Mouse (Mus musculus) thymus, postnatal 25 days (tissue): ENCODE results near the gene Olfr1393.

ENCODE experiments used
- DNase-seq: peaks from one replicate; pipeline ENCODE4 v3.0.0; 2022

Gene Olfr1393

DNA sequence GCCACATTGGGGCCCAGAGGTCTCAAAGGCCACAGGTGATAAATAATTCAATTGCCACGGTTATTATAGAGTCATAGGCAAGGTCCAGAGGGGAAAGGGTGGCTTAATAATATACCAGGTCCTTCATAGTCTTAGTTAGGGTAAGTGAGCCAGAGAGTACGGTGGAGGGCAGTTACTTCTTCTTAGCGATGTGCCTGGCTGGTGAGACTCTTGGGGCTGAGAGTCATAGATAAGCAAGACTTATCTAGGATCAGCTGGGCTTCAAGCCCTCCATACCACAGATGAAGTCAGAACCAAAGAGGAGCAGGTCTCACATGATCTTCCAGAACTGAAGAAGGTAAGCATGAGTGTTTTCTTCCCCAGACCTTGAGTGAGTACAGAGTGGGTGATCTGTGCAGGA is at the start of gene Olfr1393:
TSS of gene Olfr1393 (plus strand) at position 83 of the 400 bp plus-strand sequence.
- DNase-seq: no peak

GRCm38 (mm10) chr11:49232781-49233180 is 45.3 kb upstream of the Olfr1393 start:
- DNase-seq: no peak

- no peak for DNase-seq
Measured at GRCm38 (mm10) chr11:49235459-49236207, 42.5 kb upstream of the Olfr1393 start.

DNA sequence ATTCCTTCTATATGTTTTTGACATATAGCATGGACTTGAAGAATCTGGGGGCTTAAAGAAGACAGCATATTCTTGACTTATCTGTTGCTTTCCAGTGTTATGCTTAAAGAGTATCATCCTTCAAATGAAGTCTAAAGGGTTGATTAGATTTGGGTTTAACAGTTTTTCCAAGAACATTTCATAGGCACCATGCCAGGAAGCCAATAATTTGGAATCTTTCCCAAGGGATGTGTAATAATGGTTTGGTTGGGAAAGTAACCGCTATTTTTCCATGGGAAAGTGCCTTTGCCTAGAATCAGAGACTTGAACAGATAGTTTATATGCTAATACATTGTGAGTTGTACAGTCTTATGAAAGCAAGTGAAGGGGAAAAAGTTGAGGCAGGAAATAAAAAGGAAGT is 41.2 kb upstream of the Olfr1393 start:
- no peak for DNase-seq

- DNase-seq: no peak
Measured at GRCm38 (mm10) chr11:49237532-49237931, 40.6 kb upstream of the Olfr1393 start.

- DNase-seq: no peak
Measured at GRCm38 (mm10) chr11:49240310-49240709, 37.8 kb upstream of the Olfr1393 start.

DNA sequence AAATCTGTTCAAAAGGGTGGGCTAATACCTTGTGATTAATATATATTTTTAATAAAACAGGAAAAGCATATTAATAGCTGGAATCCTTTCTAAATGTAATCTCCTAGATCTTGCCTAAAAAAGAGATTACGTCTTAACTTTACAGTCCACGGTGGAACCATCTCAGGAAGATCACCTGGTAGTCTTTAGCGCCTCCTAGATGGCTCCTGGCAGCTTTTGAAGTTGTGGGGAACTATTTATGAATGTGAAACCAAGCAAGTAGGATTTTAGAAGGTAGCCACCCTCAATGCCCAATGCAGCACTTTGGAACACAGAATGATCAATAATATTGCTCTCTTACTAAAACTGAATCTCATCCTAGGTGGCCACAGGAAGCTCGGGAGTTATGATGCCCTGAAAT is 37.2 kb upstream of the Olfr1393 start:
- no peak for DNase-seq

DNA sequence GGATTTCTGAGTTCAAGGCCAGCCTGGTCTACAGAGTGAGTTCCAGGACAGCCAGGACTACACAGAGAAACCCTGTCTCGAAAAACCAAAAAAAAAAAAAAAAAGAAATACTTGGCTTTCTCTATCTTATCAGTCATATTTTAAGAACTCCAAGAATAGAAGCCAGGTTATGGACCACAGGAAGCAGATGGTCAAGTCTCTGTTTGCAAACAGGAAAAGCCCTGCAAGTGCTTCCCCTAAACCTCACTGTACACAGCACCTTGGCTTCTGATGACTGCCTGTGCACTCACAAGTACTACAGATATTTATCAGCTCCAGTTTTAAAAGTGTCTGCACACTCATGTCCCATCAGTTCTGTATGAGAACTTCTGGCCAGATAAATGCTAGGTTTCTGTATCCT is 36.6 kb upstream of the Olfr1393 start:
- no peak for DNase-seq

DNA sequence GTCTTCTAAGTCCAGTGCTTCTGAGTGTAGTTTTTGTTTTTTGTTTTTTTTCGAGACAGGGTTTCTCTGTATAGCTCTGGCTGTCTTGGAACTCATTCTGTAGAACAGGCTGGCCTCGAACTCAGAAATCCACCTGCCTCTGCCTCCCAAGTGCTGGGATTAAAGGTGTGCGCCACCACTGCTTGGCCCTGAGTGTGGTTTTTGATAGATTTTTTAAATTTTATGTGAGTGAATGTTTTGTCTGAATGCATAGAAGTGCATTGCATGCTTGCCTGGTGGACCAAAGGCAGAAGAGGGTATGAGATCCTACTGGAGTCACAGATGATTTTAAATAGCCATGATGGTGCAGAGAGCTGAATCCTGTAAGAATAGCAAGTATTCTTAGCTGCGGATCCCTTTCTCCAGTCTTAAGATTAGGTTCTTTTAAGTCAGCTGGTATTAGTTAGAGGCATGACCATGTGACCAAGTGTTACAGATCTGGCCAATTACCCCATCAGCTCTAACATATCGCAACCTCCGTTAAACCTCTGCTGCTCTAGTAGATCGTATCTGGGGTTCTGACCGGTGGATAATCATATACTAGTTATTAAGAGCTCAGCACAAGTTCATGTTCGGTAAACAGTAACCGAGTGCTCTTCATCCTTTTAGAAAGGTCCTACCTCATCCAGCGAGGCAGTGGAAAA is 35.0 kb upstream of the Olfr1393 start:
- DNase-seq: no peak

- DNase-seq: peak; percentile 94
Measured at GRCm38 (mm10) chr11:49243727-49244594, 34.1 kb upstream of the Olfr1393 start, which contains the start of gene Mgat1. Mgat1 (plus strand) TSS chr11:49244191.

- no peak for DNase-seq
Measured at GRCm38 (mm10) chr11:49244595-49244930, 33.5 kb upstream of the Olfr1393 start.

GRCm38 (mm10) chr11:49245176-49245575 is 32.9 kb upstream of the Olfr1393 start:
- DNase-seq: no peak

DNA sequence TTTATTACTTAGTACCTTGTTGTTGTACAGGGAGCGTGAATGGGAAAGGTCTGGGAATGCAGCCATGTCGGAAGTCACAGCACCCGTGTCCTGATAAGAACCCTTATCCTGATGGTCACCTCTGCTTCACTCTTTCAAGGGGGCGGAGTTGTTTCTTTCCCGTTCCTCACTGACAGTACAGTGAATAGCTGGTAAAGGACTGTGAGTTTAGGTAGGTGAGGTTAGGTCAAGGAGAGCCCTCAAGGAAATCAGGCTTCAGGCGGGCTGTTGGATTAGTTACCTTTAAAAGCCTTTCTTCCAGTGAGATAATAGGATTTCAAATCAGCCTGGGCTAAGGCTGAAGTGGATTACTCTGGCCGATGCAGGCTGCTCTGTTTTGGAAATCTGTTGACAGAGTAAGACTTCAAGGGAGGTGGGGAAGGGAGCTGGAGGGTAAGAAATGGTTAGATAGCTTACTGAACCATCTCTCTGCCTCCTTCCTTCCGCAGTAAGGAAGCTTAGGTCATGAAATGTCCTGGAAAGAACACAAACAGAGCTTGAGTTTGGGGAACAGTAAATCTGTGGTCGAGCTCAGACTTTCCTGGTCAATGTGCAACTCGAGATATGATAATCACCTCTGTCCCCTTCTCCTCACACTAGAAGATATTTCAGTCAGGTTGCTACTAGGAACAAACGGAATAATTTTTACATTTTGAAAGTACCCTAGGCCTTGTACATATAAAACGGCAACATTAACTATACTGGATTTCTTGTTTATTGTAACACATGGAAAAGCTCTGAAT is 32.3 kb upstream of the Olfr1393 start:
- no peak for DNase-seq

DNA sequence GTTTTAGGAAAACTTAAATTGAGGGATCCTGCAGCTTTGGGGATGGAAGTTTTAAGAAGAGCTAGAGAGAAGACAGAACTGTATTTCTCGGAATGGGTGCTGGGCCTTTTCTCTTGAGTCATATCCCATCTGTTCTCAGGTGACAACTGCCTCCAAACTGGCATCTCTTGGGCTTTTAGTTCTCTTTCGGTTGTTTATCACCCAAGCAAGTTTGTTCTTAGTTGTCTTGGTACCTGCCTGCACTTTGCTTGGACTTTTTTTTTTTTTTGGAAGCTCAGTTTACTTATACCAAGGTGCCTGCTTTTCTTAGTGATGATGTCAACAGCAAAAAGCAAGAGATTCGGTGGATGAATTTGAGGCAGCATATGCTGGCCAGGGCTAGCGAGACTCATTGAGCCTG is 31.6 kb upstream of the Olfr1393 start:
- DNase-seq: no peak

DNA sequence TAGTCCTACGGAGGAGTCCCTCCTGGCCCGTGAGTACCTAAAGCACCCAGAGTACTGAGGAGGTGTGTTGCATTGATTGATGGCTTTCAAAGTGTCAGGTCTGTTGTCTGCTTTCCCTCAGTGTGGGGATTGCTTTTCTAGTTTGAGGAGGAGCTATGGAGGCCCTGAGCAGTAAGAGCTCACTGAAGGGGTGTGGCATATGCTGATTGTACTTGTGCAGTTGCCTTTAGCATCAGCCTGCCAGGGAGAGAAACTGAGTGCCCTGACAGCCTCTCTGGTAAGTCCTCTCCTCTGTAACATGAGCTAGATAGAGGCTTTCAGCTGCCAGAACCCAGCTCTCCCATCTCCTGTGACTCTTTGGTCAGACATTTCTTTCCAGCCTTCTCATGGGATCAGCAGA is 30.8 kb upstream of the Olfr1393 start:
- peak; percentile 67 for DNase-seq

- peak; percentile 51 for DNase-seq
Measured at GRCm38 (mm10) chr11:49248226-49248973, 29.7 kb upstream of the Olfr1393 start.

DNA sequence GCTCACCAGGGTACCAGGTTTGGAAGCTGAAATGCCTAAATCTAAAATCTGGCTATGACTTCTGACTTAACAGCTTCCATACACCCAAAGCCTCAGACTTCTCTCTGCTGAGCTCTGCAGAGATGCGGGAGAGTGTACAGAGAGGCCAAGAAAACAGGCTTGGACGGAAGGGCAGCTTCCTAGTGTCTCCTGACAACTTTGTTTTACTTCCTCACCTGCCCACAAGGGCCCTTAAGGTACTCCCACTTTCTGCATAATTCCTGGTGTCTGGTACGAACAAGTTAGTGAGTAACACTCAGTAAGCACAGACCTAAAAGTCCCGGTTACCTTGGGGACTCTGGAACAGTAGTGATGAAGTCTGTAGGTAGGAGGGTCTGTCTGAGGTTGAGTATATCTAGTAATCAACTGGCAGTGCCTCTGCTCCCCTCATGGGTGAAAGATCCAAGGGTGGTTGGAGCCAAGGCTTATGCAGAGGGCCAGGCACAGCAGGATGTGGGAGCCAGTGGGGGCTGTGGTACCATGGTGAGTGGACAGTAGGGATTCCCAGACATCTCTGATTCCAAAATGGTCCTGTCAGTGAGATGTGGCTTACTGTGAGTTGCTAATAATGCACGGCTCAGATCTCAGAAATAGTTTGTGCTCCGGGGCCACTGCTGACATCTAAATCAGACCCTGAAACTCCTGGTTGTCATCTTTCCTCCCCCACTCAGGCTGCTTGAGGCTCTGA is 29.0 kb upstream of the Olfr1393 start:
- peak; percentile 51 for DNase-seq

- DNase-seq: peak; percentile 79
Measured at GRCm38 (mm10) chr11:49249811-49250421, 28.2 kb upstream of the Olfr1393 start.

- peak; percentile 85 for DNase-seq
Measured at GRCm38 (mm10) chr11:49250422-49251379, 27.4 kb upstream of the Olfr1393 start.

- DNase-seq: peak; percentile 28
Measured at GRCm38 (mm10) chr11:49251380-49251761, 26.7 kb upstream of the Olfr1393 start.
